Mouse (Mus musculus): ENCODE results near the gene Dach2.
"Not testable (repeated sequence)": the region's sequence is repeated elsewhere in the genome, so short reads cannot be mapped to it uniquely, and the experiment has no call there.

The Dach2 gene

GRCm38 (mm10) chrX:113297404-113297803 lies at the start of gene Dach2:
Gene Dach2, plus strand, starts transcription at chrX:113297510.
- DNase-seq, result peak; percentile 10

DNA sequence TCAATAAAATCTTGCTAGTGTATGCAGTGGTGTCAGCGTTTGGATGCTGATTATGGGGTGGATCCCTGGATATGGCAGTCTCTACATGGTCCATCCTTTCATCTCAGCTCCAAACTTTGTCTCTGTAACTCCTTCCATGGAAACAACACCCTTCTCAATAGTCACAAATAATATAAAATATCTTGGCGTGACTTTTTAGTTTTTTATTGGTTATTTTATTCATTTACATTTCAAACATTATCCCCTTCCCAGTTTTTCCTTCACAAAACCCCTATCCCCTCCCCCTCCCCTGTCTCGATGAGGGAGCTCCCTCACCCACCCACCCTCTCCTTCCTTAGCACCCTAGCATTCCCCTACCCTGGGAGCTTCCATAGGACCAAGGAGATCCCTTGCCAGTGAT lies 44.9 kb upstream of the Dach2 start:
- DNase-seq, result not testable (repeated sequence)

GRCm38 (mm10) chrX:113298031-113298430 lies 721 bp downstream of the Dach2 start:
- peak; percentile 79 for DNase-seq

GRCm38 (mm10) chrX:113298468-113298867 lies 1.2 kb downstream of the Dach2 start:
- no peak for DNase-seq

- no peak for DNase-seq
Measured at GRCm38 (mm10) chrX:113304323-113304722, 7.0 kb downstream of the Dach2 start.

DNA sequence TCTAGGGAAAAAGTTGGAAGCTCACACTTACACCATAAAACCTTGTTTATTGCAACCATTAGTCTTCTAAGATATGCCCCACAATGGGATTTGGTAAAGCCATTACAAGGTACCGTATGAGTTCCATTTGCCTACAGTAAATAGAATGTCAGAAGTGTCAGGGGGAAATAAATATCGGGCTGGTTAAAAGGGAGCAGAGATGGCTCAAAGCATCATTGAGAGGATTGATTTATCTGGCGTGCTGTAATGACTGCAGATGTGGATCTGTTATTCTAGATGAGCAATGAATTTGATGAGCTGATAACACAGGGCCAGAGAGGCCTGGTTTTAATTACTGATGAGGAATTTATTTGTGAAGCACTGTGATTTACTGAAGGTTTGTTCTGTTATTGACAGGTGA lies 40.8 kb downstream of the Dach2 start:
- DNase-seq, result no peak

DNA sequence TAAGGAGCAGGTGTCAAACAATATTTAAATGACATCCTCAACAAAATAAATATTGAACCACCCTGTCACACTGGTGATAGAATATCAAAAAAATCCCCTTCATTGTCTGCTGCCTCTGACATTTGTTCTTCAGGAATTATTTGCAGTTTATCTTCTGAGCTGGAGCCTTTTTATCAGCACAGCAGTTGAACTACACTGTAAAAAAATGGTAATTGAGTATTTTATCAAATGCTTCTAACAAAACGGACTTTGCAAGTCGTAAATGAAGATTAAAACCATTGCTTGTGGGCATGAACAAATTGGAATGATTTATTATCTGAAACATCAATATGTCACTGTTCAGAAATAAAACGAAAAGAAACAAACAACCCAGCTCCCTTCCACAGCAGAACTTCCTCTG lies 97.1 kb downstream of the Dach2 start:
- no peak for DNase-seq

GRCm38 (mm10) chrX:113408756-113409155 lies 111.4 kb downstream of the Dach2 start:
- DNase-seq, result no peak

GRCm38 (mm10) chrX:113421517-113422187 lies 124.3 kb downstream of the Dach2 start:
- no peak for DNase-seq

- DNase-seq, result no peak
Measured at GRCm38 (mm10) chrX:113482131-113482530, 184.8 kb downstream of the Dach2 start.

- DNase-seq, result peak; percentile 18
Measured at GRCm38 (mm10) chrX:113545106-113545505, 247.8 kb downstream of the Dach2 start.

GRCm38 (mm10) chrX:113563897-113564296 lies 266.6 kb downstream of the Dach2 start:
- DNase-seq, result no peak

DNA sequence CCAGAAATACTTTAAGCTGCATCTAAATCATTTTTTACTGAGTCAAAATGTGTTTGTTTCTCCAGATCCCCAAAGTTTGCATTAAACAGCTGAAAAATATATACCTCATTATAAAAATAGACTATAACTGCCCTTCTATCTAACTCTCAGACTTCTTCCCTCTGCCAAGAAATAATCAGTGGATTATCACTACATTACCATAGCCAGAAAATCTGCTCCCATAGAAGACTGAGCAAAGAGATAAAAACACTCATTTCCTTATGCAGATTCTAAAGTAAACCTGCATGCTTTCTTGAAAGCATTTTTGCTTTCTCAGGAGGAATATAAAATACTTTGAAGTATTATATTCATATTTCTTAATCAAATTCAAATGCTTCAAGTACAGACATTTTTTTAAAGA lies 368.8 kb downstream of the Dach2 start:
- DNase-seq, result no peak

GRCm38 (mm10) chrX:113687163-113687562 lies 389.9 kb downstream of the Dach2 start:
- DNase-seq, result no peak

GRCm38 (mm10) chrX:113712363-113712762 lies 415.1 kb downstream of the Dach2 start:
- no peak for DNase-seq

GRCm38 (mm10) chrX:113724124-113724523 lies 426.8 kb downstream of the Dach2 start:
- DNase-seq, result no peak

- no peak for DNase-seq
Measured at GRCm38 (mm10) chrX:113747122-113747521, 449.8 kb downstream of the Dach2 start.

GRCm38 (mm10) chrX:113792264-113792663 lies 495.0 kb downstream of the Dach2 start:
- DNase-seq, result no peak

DNA sequence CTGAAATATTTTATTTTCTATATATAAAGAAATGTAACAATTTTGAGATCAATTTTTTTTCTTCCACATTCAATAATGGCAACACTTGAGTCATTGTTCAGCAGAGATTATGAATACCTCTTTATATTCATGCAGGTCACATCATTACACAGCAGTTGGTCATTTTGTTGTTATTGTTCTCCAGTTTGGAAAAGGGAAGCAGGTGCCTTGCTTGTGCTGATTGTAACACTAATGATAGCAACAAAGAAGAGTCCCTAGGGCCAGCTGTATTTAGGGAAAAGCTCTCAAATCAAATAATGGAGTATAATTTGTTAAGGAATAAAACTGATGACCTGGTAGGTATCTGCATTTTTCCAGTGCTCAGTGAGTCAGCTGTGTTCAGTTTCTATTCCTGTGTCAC lies 513.1 kb downstream of the Dach2 start:
- no peak for DNase-seq

DNA sequence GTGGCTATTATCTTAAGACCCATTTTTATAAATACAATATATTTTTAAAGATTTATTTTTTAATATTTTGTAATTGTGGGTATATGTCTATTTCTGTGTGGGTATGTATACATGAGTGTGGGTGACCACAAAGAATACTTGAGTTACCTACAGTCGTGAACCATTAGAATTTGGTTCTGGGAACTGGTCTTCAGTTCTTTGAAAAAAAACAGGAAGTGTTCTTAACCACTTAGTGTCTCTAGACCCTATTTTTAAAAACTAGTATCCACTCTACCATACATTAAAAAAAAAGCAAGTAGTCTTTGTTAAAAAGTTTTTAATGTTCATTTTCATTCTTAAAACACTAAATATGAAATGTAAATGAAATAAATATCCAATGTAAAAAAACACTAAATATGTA lies 529.5 kb downstream of the Dach2 start:
- DNase-seq, result no peak

- DNase-seq, result no peak
Measured at GRCm38 (mm10) chrX:113833062-113833461, 535.8 kb downstream of the Dach2 start.

DNA sequence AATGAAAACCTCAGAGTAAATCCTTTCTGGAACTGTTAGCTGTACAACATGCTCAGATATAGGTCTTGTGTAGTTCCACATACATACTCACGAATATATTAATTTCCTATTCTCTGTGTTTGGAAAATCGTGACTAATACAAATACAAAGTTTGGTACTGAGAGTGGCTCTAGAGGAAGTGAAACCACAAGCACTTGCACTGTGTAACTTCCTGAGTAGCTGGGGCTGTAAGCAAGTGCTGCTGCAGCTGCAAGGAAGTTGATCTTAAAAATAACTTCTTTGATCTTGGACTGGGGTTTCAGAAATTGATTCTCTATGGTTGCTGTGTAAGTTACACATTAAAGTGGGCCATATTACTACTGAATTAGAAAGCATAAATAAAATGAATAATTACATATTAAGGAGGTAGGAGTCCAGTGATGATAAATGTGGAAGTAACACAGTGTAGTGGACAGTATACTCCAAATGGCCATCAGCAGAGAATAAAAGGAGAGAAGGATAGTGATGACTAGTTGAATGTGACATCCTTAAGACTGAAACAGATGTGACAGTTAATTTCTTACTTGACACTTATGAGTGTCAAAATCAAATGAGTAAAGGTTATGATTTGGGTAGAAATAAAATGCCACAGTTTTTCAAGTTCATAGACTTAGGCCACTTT lies 570.7 kb downstream of the Dach2 start:
- no peak for DNase-seq
